Mouse (Mus musculus) thymus, adult 2 months (tissue): ENCODE data around the gene Rnf215. TPM values are rescaled to one million over a fixed set of nuclear protein-coding genes. Genes with fewer than 3 reads are reported as not detected.

Experiments used
- DNase-seq: peaks from one replicate; pipeline ENCODE4 v3.0.0; 2021
- H3K27ac ChIP-seq: fragments of 200-500 bp; 2 replicates; pipeline ENCODE4 v1.5.1; 2012; ENCODE audit warnings: low read length, control low read depth; ENCODE audit not compliant: control insufficient read depth, insufficient read depth
- H3K27me3 ChIP-seq: fragments of 200-500 bp; 2 replicates; pipeline ENCODE4 v1.6.1; 2012; ENCODE audit warnings: mild to moderate bottlenecking, low read length, moderate library complexity, mixed read lengths; ENCODE audit not compliant: control insufficient read depth, insufficient read depth
- H3K36me3 ChIP-seq: fragments of 200-500 bp; 2 replicates; pipeline ENCODE4 v1.6.1; 2012; ENCODE audit warnings: mild to moderate bottlenecking, low read length, moderate library complexity; ENCODE audit not compliant: control insufficient read depth, insufficient read depth
- H3K4me1 ChIP-seq: fragments of 200-500 bp; replicated peaks from 2 replicates; pipeline ENCODE4 v1.6.1; 2012; ENCODE audit warnings: low read length; ENCODE audit not compliant: control insufficient read depth, insufficient read depth
- H3K4me3 ChIP-seq: fragments of 200-500 bp; 2 replicates; pipeline ENCODE4 v1.5.1; 2012; ENCODE audit warnings: mild to moderate bottlenecking, low read length, control low read depth, moderate library complexity; ENCODE audit not compliant: control insufficient read depth, insufficient read depth
- CTCF ChIP-seq: fragments of 200-500 bp; IDR thresholded peaks from 2 replicates; pipeline ENCODE4 v1.5.1; 2012; ENCODE audit warnings: mild to moderate bottlenecking, control low read depth, low read length, moderate library complexity, borderline replicate concordance; ENCODE audit not compliant: control insufficient read depth, poor library complexity, insufficient read depth; ENCODE audit errors: extremely low read depth
- POLR2A ChIP-seq: fragments of 200-500 bp; IDR thresholded peaks from 2 replicates; pipeline ENCODE4 v1.6.1; 2012; ENCODE audit warnings: mild to moderate bottlenecking, low read length, control low read depth, moderate library complexity; ENCODE audit not compliant: control insufficient read depth, poor library complexity, insufficient read depth; ENCODE audit errors: extremely low read depth
- WGBS: fragments of 180-500 bp; shearing (Covaris S2); methylation state at CpG from one replicate; pipeline ENCODE4 v1.1.7; 2018; 5-methylcytosine and 5-hydroxymethylcytosine counted together
- polyA plus RNA-seq: library from polyadenylated mRNA; depleted of rRNA; stranded (reverse); fragments of >200 nt; gene quantifications from 2 replicates; pipeline ENCODE4 v1.2.3, GENCODE M21; 2012

The Rnf215 gene
- polyA plus RNA-seq, 1 experiment = 27.0 TPM

DNA sequence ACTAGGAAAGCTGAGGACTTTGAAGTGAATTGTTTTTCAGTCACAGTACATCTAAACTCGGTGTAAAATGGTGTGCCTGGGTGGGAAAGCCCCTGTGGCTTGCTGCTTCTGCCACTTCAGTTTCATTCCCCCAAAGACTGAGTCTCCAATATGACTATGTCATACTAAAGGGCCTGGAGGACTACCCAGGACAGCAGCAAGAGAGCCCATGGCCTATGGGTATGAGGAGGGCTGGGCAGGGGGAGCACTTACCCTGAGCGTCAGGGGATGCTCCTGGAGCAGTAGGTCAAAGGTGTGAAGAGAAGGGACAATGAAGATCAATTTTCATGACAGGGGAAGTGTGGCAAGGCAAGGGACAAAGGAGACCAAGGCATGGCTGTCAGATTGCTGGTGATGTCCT lies 4.0 kb downstream of the Rnf215 start:
- Histone ChIP-seq H3K27me3 (no peaks in the 10 kb centered on the region), H3K36me3 (no peaks in the 10 kb centered on the region), H3K27ac (no peak overlapping the region), H3K4me3 (no peak overlapping the region), H3K4me1 (peaks cover 10% of the 10 kb centered on the region)
- TF ChIP-seq POLR2A (no peak), CTCF (no peak)
- WGBS = 89% methylated on average over 2 of the region's 2 CpGs
- DNase-seq = no peak

DNA sequence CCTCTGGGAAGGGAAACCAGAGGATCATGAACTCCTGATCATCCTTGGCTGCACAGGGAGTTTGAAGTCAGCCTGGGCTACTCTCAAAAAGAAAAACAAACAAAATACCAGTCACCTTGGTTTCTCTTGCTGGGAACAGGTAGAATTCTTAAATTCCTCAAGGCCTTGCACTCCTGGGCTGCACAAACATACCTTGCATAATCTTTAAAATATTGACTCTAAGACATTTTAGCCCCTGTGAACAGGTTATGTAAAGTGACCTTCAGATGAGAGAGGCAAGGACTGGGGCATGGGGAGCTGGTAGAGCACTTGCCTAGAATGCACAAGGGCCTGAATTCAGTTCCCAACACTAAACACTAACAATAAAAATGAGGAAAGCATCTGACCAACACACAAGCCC lies 6.5 kb downstream of the Rnf215 start:
- H3K27ac ChIP-seq = no peak overlapping the region
- H3K4me1 ChIP-seq = no peaks in the 10 kb centered on the region; the same call in 1 of the 2 replicates
- no peak for TF ChIP-seq POLR2A
- H3K36me3 ChIP-seq = no peaks in the 10 kb centered on the region
- DNase-seq = no peak
- no peak overlapping the region for H3K4me3 ChIP-seq
- no peaks in the 10 kb centered on the region for H3K27me3 ChIP-seq

DNA sequence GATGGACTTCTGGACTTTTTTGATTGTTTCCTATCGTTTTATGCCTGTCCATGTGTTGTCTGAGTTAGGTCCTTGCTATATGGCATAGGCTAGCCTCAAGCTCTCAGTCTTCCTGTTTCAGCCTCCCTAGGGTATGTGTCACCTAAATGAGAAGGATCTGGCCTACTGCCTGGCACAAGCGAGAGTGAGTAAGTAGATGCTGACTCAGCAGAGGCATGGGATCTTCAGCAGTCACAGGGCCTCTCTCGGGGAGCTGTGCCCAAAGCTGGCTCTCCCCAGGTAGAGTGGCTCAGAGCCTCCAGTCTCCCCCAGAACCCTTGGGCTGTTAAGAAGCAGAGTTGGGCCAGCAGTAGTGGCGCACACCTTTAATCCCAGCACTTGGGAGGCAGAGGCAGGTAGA lies 7.3 kb downstream of the Rnf215 start:
- no peak overlapping the region for H3K27ac ChIP-seq
- no peaks in the 10 kb centered on the region for H3K4me1 ChIP-seq
- no peak for TF ChIP-seq POLR2A
- TF ChIP-seq CTCF = no peak
- no peak overlapping the region for H3K4me3 ChIP-seq
- WGBS = 97% methylated on average over 4 of the region's 4 CpGs
- H3K27me3 ChIP-seq = no peaks in the 10 kb centered on the region
- no peak for DNase-seq
- no peaks in the 10 kb centered on the region for H3K36me3 ChIP-seq

DNA sequence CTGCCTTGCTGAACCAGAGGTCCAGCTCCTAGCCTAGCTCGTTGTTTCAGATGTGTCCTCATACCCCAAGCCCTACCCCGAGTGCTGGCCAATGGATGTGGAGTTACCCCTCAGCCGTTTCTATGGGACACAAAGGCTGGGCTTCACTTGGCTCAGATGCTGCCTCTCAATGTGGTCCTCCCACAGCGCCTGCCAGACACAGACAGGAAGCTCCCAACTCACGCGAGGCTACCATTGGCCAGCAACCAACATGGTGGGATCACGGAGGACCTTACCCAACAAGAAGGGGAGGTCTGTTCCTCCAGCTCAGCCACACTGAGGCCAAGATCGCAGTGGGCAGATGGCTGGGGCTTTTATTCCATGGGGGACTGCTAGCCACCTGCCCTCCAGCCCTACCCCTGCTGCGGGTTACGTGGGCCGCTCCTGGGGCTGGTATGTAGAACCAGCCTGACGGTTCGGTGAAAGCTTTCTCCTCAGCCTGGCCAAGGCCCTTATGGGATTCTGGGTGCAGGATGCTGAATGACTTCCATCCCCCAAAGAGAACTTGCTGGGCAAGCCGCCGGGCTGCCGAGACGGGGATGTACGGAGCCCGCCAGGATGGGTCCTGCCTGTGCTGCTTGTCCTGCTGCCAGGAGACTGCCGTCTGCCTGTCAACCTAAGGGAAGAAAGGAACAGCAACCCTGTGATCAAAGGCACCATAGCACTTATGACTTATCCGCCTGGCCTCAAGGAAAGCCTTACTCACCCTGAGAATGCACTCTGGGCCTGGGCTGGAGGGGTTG lies 8.5 kb downstream of the Rnf215 start:
- no peaks in the 10 kb centered on the region for H3K36me3 ChIP-seq
- H3K27me3 ChIP-seq = no peaks in the 10 kb centered on the region
- no peak for DNase-seq
- whole genome bisulfite sequencing = 95% methylated on average over 21 of the region's 21 CpGs
- H3K4me3 ChIP-seq = no peak overlapping the region
- H3K27ac ChIP-seq = no peak overlapping the region
- no peak for TF ChIP-seq POLR2A
- no peak for TF ChIP-seq CTCF
- H3K4me1 ChIP-seq = no peaks in the 10 kb centered on the region

DNA sequence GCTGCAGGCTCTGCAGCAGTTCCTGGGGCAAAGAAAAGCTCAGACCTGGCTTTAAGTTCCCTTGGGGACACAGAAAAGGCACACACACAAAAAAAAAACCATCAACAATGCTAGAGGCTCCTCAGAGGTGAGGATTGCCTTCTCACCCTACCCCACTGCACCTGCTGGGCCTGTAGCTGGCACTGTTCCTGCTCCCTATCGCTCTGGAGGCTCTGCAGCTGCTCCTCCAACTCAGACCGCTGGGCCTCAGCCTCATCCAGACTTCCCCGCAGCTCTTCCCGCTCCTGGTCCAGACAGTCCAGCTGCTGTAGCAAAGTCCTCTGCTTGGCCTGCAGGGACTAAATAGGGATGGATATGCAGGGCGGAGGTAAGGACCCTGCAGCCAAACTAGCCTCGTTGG lies 11.4 kb downstream of the Rnf215 start:
- DNase-seq = no peak
- WGBS = 94% methylated on average over 6 of the region's 6 CpGs
- Histone ChIP-seq H3K27ac (no peak overlapping the region), H3K27me3 (no peaks in the 10 kb centered on the region), H3K4me1 (no peaks in the 10 kb centered on the region), H3K36me3 (no peaks in the 10 kb centered on the region), H3K4me3 (no peak overlapping the region)
- TF ChIP-seq CTCF (no peak), POLR2A (no peak)

DNA sequence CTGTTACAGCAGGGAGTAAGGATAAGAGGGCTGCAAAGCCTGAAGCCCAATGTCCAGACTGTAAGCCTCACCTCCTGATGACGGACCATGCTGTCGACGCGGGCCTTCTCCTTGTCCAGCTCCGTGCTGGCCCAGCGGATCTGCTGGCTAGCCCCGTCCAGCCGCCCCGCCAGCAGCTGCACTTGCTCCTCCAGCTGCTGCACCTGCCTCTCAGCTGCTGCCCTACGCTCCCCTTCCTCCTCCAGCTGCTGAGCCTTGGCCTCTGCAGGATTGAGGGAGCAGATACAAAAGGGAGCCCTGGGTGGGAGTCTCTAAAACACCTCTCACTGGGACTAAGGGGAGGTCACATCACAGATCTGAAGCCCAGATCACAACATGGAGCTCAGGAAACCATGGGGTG lies 12.1 kb downstream of the Rnf215 start:
- H3K27ac ChIP-seq = no peak overlapping the region
- H3K4me3 ChIP-seq = no peak overlapping the region
- H3K4me1 ChIP-seq = no peaks in the 10 kb centered on the region
- no peak for DNase-seq
- WGBS = 94% methylated on average over 10 of the region's 10 CpGs
- no peaks in the 10 kb centered on the region for H3K27me3 ChIP-seq
- no peaks in the 10 kb centered on the region for H3K36me3 ChIP-seq
- TF ChIP-seq POLR2A (no peak), CTCF (no peak)

DNA sequence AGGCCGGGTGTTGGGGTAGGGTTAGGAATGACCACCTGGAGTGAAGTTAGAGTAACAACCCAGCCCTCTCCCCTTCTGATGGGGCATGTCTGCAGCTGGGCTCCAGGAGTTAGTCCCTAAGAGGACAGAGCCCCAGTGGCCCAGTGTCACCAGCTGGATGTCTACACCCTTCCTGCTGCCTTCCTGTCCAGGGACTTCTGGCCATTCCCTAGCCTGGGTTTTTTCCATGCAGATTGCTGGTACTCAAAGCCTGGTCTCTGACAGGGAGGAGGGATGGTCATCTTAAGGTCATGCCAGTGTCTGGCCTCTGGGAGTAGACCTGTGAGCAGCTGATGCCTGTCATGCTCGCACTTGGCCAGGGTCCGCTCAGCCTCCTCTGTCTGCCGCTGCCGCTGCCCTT lies 13.1 kb downstream of the Rnf215 start:
- TF ChIP-seq POLR2A (no peak), CTCF (no peak)
- no peak for DNase-seq
- no peaks in the 10 kb centered on the region for H3K4me1 ChIP-seq
- no peak overlapping the region for H3K4me3 ChIP-seq
- no peaks in the 10 kb centered on the region for H3K27me3 ChIP-seq
- no peaks in the 10 kb centered on the region for H3K36me3 ChIP-seq
- no peak overlapping the region for H3K27ac ChIP-seq
- 97% methylated on average over 5 of the region's 5 CpGs for WGBS
